Mouse (Mus musculus) NIH3T3 (cell line): ENCODE data around the gene Arid4b.
A peak's percentile ranks its signal among the peaks of the same experiment; 100 is the strongest.
"Not testable (repeated sequence)": the region's sequence is repeated elsewhere in the genome, so short reads cannot be mapped to it uniquely, and the experiment has no call there.

Experiments used
- DNase-seq: peaks from one replicate; pipeline ENCODE4 v3.0.0-alpha.2; 2012; ENCODE audit warnings: low read depth

Arid4b gene

GRCm38 (mm10) chr13:14063013-14063941, at the start of gene Arid4b, which contains the start of gene Ggps1:
Arid4b (plus strand) TSS chr13:14063232.
Ggps1 (minus strand) TSS chr13:14063488.
- peak; percentile 97 for DNase-seq

GRCm38 (mm10) chr13:14014001-14014400, 49.0 kb upstream of the Arid4b start:
- DNase-seq, result no peak

GRCm38 (mm10) chr13:14014540-14014939, 48.5 kb upstream of the Arid4b start:
- DNase-seq, result peak; percentile 7

DNA sequence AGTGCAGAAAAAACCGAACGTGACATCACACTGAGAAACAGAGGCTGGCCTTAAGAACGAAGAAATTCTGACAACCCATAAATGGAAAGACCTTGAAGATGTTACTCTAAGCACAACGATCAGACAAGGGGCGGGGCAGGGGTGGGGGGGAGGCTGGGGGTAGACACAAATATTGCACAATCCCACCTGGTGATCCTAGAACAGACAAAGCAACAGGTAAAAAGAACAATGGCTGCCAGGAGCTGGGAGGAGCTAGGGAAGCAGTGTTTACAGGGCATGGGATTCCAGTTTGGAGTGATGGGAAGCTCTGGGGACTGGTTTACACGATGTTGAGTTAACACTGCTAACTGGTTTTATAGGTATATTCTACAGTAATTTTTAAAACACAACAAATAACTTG, 47.4 kb upstream of the Arid4b start:
- DNase-seq, result no peak

DNA sequence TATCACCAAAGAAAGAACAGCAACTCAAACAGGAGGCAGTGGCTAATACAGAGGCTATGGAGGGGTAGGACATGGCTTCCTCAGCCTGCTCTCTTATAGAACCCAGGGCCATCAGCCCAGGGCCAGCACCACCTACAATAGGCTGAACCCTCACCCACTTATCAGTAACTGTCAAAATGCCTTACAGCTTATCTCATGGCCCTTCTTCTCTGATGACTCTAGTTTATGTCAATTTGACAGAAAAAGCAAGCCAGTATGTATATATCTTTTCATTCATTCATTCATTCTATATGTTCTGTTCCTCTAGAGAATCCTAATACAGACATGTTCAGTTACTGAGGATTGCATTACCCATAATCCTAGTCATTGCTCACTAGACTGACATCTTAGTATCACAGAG, 44.7 kb upstream of the Arid4b start:
- no peak for DNase-seq

- DNase-seq, result no peak
Measured at GRCm38 (mm10) chr13:14018852-14019251, 44.2 kb upstream of the Arid4b start.

GRCm38 (mm10) chr13:14021417-14021816, 41.6 kb upstream of the Arid4b start:
- DNase-seq, result not testable (repeated sequence)

DNA sequence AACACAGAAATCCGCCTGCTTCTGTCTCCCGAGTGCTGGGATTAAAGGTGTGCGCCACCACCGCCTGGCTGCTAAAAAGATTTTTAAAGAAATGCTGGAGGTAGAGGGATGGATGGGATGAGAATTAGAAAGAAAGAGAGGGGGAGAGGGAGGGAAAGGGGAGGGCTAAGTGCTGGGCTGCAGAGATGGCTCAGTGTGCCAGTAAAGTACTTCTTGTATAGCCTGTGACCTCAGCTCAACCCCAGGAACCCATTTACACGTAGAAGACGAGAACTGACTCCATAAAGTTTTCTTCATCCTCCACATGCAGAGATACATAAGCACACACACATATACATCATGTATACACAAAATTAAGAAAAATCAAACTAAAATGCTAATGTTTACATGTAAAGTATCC, 37.5 kb upstream of the Arid4b start:
- no peak for DNase-seq

DNA sequence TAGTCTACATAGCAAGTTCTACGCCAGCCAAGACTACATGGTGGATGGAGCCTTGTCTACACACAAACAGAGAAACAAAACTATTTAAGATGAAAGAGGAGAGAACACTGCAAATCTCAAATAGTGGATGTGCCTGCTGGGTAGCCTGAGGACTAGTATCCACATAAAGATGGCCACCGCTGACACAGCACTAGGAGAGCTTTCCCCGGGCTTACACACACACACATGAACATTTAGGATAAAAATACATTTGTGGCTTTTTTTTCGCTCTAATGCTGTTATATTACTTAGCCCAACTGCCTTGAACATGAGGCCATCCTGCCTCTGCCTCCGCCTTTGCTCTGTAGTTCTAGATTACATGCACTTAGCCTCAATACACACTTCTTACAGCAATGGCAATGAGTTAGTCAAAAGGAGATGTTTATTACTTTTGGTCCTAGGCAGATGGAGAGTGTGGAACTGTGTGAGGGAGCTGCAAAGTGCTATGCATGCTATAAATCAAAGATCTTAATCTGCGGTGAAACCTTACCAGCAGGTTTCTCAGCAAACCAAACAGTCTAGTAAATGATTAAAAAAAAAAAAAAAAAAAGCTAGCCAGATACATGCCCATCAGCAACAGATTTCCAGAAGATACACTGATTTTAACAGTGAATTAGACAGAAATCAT, 36.7 kb upstream of the Arid4b start:
- no peak for DNase-seq

- no peak for DNase-seq
Measured at GRCm38 (mm10) chr13:14033309-14034072, 29.5 kb upstream of the Arid4b start.

DNA sequence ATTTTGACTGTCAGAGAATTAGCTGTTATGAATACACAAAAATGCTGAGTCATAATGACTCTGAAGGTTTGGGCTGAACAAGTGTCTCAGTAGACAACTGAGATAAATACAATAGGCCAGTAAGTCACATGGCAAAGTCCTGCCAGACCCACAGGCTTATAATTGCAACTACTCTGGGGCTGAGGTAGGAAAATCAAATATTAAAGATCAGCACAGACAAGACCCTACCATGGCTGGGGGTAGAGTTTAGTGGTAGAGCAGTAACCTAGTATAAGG, 29.0 kb upstream of the Arid4b start:
- peak; percentile 41 for DNase-seq

DNA sequence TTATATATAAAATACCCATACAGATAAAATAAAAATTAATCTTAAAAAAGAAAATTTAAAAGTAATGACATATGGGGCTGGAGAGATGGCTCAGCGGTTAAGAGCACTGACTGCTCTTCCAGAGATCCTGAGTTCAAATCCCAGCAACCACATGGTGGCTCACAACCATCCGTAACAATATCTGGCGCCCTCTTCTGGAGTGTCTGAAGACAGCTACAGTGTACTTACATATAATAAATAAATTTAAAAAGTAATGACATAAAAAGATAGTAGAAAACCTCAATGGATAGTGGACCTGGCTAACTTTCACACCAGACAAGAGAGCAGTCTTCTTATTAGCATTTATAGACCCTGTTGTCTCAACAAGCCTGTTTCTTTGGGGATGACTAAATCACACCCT, 27.7 kb upstream of the Arid4b start:
- DNase-seq, result not testable (repeated sequence)

GRCm38 (mm10) chr13:14035875-14036630, 27.0 kb upstream of the Arid4b start:
- peak; percentile 29 for DNase-seq

GRCm38 (mm10) chr13:14038911-14039291, 24.1 kb upstream of the Arid4b start:
- DNase-seq, result peak; percentile 22

- peak; percentile 92 for DNase-seq
Measured at GRCm38 (mm10) chr13:14039292-14039965, 23.6 kb upstream of the Arid4b start, which contains the start of gene Tbce. Tbce (minus strand) TSS chr13:14039638.

- peak; percentile 57 for DNase-seq
Measured at GRCm38 (mm10) chr13:14040186-14040585, 22.8 kb upstream of the Arid4b start.

DNA sequence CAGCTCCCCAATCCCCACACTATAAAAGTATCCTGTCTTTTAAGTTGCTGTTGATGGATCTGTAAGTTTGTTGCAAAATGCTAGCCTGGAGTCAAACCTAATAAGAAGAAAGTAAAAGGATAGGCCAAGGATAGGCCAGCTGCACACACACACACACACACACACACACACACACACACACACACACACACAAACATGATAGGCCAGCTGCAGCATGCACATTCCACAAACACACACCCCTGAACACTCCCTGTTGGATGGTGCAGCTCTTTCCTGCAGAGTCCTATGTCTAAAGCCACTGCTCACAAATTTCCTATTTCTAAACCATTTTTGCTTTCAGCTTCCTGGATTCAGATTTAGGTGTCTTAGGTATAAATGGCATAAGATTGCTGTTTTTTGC, 19.2 kb upstream of the Arid4b start:
- no peak for DNase-seq

DNA sequence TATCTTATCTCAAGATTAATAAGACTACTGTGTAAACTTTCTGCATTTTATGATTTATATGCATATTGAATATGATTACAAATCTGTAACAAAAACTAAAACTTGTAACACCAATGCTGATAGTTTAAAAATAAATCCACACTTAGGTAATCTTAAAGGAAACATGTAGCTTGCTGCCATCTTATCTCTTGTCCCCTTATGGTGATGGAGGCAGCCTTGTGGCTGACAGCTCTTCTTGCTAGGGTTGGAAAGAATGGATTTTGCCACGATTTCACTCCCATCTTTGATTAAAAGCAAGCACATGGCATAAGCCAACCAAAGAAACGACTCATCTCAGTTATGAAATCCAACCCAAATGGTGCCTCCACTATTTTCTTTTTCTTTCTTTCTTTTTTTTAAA, 18.5 kb upstream of the Arid4b start:
- DNase-seq, result no peak

- no peak for DNase-seq
Measured at GRCm38 (mm10) chr13:14049878-14050277, 13.2 kb upstream of the Arid4b start.

DNA sequence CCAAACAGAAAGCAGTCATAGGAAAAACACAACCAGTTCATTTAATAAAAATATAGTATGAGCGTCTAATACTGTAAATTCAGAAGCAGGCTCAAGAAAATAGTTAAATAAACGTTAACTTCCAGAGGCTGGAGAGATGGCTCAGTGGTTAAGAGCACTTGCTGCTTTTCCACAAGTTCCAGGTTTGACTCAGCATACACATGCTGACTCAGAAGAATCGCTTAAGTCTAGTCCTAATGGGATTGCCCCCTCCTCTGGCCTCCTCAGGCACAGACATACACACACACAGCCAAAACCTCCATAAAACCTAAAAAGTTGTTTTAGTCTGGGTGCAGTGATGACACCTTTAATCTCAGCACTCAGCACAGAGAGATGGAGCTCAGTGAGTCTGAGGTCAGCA, 6.2 kb upstream of the Arid4b start:
- peak; percentile 48 for DNase-seq

DNA sequence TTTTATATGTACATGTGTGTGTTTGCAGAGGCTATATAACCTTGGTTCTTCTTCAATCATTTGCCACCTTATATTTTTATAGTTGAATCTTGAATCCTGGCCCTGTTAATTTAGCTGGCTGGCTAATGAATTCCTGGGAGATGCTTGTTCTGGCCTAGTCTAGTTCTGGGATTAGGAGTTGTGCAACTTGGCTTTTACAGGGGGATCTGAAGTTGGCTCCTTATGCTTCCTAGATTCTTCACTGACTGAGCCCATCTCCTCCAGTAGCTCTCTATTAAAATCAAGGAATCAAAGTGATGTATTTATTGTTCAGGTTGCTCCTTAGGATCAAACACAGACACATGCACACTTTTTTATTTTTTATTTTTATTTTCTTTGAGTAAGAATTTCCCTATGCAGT, 3.5 kb upstream of the Arid4b start:
- DNase-seq, result no peak
